Mouse (Mus musculus) cerebellum, adult 11 months (tissue): Measurements from ENCODE around the gene Rbm12b1.
"Not testable (repeated sequence)": the region's sequence is repeated elsewhere in the genome, so short reads cannot be mapped to it uniquely, and the experiment has no call there.

Experiments used
- DNase-seq: peaks from one replicate; pipeline ENCODE4 v3.0.0; 2022

Rbm12b1 gene

GRCm38 (mm10) chr4:12140141-12140567, at the start of gene Rbm12b1:
Rbm12b1 (plus strand) TSS chr4:12140264.
- DNase-seq = peak; percentile 77

- DNase-seq = peak; percentile 12
Observed at GRCm38 (mm10) chr4:12140592-12141062, 563 bp downstream of the Rbm12b1 start.

GRCm38 (mm10) chr4:12141516-12141915, 1.5 kb downstream of the Rbm12b1 start:
- not testable (repeated sequence) for DNase-seq

- no peak for DNase-seq
Observed at GRCm38 (mm10) chr4:12147660-12148059, 7.6 kb downstream of the Rbm12b1 start.

- no peak for DNase-seq
Observed at GRCm38 (mm10) chr4:12170986-12171317, 30.9 kb downstream of the Rbm12b1 start.

- DNase-seq = peak; percentile 68
Observed at GRCm38 (mm10) chr4:12171318-12172091, 31.4 kb downstream of the Rbm12b1 start, which contains the start of gene Fam92a. Fam92a (minus strand) TSS chr4:12172015.

- DNase-seq = no peak
Observed at GRCm38 (mm10) chr4:12178992-12179391, 38.9 kb downstream of the Rbm12b1 start.
